Mouse (Mus musculus): ENCODE data around the gene Rps6kb2.

DNA sequence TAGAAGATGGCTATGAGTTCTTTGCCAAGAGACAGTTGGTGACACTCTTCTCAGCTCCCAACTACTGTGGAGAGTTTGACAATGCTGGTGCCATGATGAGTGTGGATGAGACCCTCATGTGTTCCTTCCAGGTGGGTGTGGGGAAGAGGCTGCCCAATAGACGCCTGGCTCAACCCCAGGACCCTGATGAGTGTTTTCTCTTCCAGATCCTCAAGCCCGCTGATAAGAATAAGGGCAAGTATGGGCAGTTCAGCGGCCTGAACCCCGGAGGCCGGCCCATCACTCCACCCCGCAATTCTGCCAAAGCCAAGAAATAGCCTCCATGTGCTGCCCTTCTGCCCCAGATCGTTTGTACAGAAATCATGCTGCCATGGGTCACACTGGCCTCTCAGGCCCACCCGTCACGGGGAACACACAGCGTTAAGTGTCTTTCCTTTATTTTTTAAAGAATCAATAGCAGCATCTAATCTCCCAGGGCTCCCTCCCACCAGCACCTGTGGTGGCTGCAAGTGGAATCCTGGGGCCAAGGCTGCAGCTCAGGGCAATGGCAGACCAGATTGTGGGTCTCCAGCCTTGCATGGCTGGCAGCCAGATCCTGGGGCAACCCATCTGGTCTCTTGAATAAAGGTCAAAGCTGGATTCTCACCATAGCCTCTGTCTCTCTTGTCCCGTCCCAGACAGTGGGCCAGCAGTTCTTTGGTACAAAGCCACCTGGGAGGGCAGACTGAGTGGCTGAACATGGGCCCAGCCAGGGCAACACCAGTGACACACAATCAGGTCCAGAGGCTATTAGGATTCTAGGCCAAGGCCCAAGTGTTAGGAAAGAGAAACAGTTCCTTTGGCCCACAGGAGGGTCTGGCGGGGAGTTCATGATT, 31.9 kb upstream of the Rps6kb2 start:
- no peak for TF ChIP-seq CTCF (IDR thresholded peaks at IDR 0.05; ENCODE audit: borderline replicate concordance, insufficient read depth, low read length)
- peak; percentile 15; the same call in 1 of the 2 replicates for TF ChIP-seq POLR2A (IDR thresholded peaks at IDR 0.05; ENCODE audit: low read depth, low read length)
